Mouse (Mus musculus) E14TG2a.4 (cell line): ENCODE results near the gene Uso1.

Experiments used
- CTCF ChIP-seq: conservative IDR thresholded peaks from 2 replicates; pipeline ENCODE4 v1.5.1; 2014; ENCODE audit warnings: low read length
- NANOG ChIP-seq: IDR thresholded peaks from 2 replicates; pipeline ENCODE4 v1.6.1; 2014; ENCODE audit warnings: borderline replicate concordance, low read length, mixed read lengths
- POU5F1 ChIP-seq: IDR thresholded peaks from 2 replicates; pipeline ENCODE4 v1.6.1; 2014; ENCODE audit warnings: low read length, borderline replicate concordance

- TF ChIP-seq CTCF (no peak), NANOG (no peak), POU5F1 (no peak)
Observed at GRCm38 (mm10) chr5:92093263-92094061, 44.3 kb upstream of the Uso1 start.
